Mouse (Mus musculus) CH12.LX (cell line): ENCODE data around the gene Gm20388. TPM values are rescaled to one million over a fixed set of nuclear protein-coding genes. Genes with fewer than 3 reads are reported as not detected.

ENCODE experiments used
- DNase-seq: peaks from one replicate; pipeline ENCODE4 v3.0.0-alpha.2; 2013; ENCODE audit errors: extremely low read depth
- H3K27ac ChIP-seq: 2 replicates; pipeline ENCODE4 v1.5.1; 2012; ENCODE audit warnings: low read depth, mild to moderate bottlenecking, control low read depth, moderate library complexity; ENCODE audit not compliant: insufficient read depth
- H3K27me3 ChIP-seq: replicated peaks from 2 replicates; pipeline ENCODE3; 2012; ENCODE audit warnings: inconsistent platforms
- H3K36me3 ChIP-seq, 2 experiments: replicated peaks in 1 of 2; 2 replicates each; pipeline versions ENCODE3 to v1.6.1; 2012; ENCODE audit warnings: inconsistent platforms in 1 of 2, low read length in 1 of 2, mild to moderate bottlenecking in 1 of 2, mixed read lengths in 1 of 2, moderate library complexity in 1 of 2; ENCODE audit not compliant: control insufficient read depth in 1 of 2, insufficient read depth in 1 of 2
- H3K4me1 ChIP-seq, 2 experiments: 2 replicates each; pipeline ENCODE4 v1.6.1; 2012; ENCODE audit warnings: inconsistent platforms in 1 of 2, moderate library complexity in 1 of 2; ENCODE audit not compliant: insufficient read depth in 2 of 2, control insufficient read depth in 1 of 2
- H3K4me2 ChIP-seq: 2 replicates; pipeline ENCODE4 v1.6.1; 2012; ENCODE audit warnings: low read depth, mild to moderate bottlenecking, control low read depth; ENCODE audit not compliant: poor library complexity, insufficient read depth, severe bottlenecking
- H3K4me3 ChIP-seq, 3 experiments: fragments of 150-350 bp in 1 of 3; sonication (generic) in 1 of 3; replicated peaks in 1 of 3; 2 replicates each; pipeline versions ENCODE3 to v1.5.1; 2011 to 2012; ENCODE audit warnings: low read depth in 2 of 3, low read length in 2 of 3, mild to moderate bottlenecking in 2 of 3, moderate library complexity in 2 of 3, control low read depth in 1 of 3, improper control_type of control experiment in 1 of 3, inconsistent platforms in 1 of 3, mixed read lengths in 1 of 3; ENCODE audit not compliant: poor library complexity in 1 of 3
- H3K79me2 ChIP-seq: replicated peaks from 2 replicates; pipeline ENCODE4 v1.6.1; 2012; ENCODE audit warnings: mild to moderate bottlenecking, moderate library complexity; ENCODE audit not compliant: control insufficient read depth, poor library complexity, insufficient read depth, severe bottlenecking; ENCODE audit errors: extremely low read depth
- H3K9ac ChIP-seq: 2 replicates; pipeline ENCODE4 v1.6.1; 2012; ENCODE audit warnings: low read depth, mild to moderate bottlenecking, control low read depth, moderate library complexity; ENCODE audit not compliant: insufficient read depth
- H3K9me3 ChIP-seq: replicated peaks from 2 replicates; pipeline ENCODE3; 2012; ENCODE audit warnings: low read length, inconsistent platforms, mixed read lengths
- BHLHE40 ChIP-seq: IDR thresholded peaks from 2 replicates; pipeline ENCODE4 v1.6.1; 2011; ENCODE audit warnings: mild to moderate bottlenecking, low read depth, low read length, improper control_type of control experiment
- CHD1 ChIP-seq: IDR thresholded peaks from 2 replicates; pipeline ENCODE4 v1.6.1; 2012; ENCODE audit warnings: low read depth, low read length, improper control_type of control experiment, inconsistent platforms
- ELF1 ChIP-seq: IDR thresholded peaks from 2 replicates; pipeline ENCODE4 v1.6.1; 2014; ENCODE audit warnings: low read depth, mild to moderate bottlenecking, inconsistent platforms, low read length, improper control_type of control experiment
- GABPA ChIP-seq: IDR thresholded peaks from 2 replicates; pipeline ENCODE4 v1.6.1; 2012; ENCODE audit warnings: low read depth, low read length, improper control_type of control experiment, inconsistent platforms; ENCODE audit not compliant: insufficient replicate concordance
- HCFC1 ChIP-seq: IDR thresholded peaks from 2 replicates; pipeline ENCODE4 v1.6.1; 2012; ENCODE audit warnings: low read depth, mild to moderate bottlenecking, inconsistent platforms, low read length, improper control_type of control experiment
- JUND ChIP-seq: conservative IDR thresholded peaks from 2 replicates; pipeline ENCODE4 v1.6.1; 2011; ENCODE audit warnings: low read depth, low read length, improper control_type of control experiment
- MAX ChIP-seq: IDR thresholded peaks from 2 replicates; pipeline ENCODE4 v1.6.1; 2011; ENCODE audit warnings: low read length, improper control_type of control experiment
- MAZ ChIP-seq: IDR thresholded peaks from 2 replicates; pipeline ENCODE4 v1.6.1; 2012; ENCODE audit warnings: low read depth, mild to moderate bottlenecking, inconsistent platforms, low read length, improper control_type of control experiment, moderate library complexity
- MYC ChIP-seq: IDR thresholded peaks from 2 replicates; pipeline ENCODE4 v1.6.1; 2011; ENCODE audit warnings: low read depth, mild to moderate bottlenecking, improper control_type of control experiment, low read length
- PAX5 ChIP-seq: IDR thresholded peaks from 2 replicates; pipeline ENCODE4 v1.6.1; 2012; ENCODE audit warnings: low read length, inconsistent platforms, mixed read lengths
- POLR2A ChIP-seq: IDR thresholded peaks from 2 replicates; pipeline ENCODE4 v1.6.1; 2011; ENCODE audit warnings: low read depth, mild to moderate bottlenecking, improper control_type of control experiment, low read length
- RAD21 ChIP-seq: IDR thresholded peaks from 2 replicates; pipeline ENCODE4 v1.6.1; 2011; ENCODE audit warnings: low read depth, mild to moderate bottlenecking, low read length, improper control_type of control experiment, moderate library complexity
- RCOR1 ChIP-seq: conservative IDR thresholded peaks from 2 replicates; pipeline ENCODE4 v1.6.1; 2012; ENCODE audit warnings: low read depth, mild to moderate bottlenecking, inconsistent platforms, low read length, improper control_type of control experiment
- SIN3A ChIP-seq: IDR thresholded peaks from 2 replicates; pipeline ENCODE4 v1.6.1; 2012; ENCODE audit warnings: low read length, improper control_type of control experiment, inconsistent platforms
- SMC3 ChIP-seq: IDR thresholded peaks from 2 replicates; pipeline ENCODE4 v1.6.1; 2011; ENCODE audit warnings: low read depth, low read length, improper control_type of control experiment
- USF2 ChIP-seq: conservative IDR thresholded peaks from 2 replicates; pipeline ENCODE4 v1.6.1; 2011; ENCODE audit warnings: low read depth, low read length, improper control_type of control experiment
- ZC3H11A ChIP-seq: IDR thresholded peaks from 2 replicates; pipeline ENCODE4 v1.6.1; 2012; ENCODE audit warnings: low read depth, mild to moderate bottlenecking, inconsistent platforms, low read length, improper control_type of control experiment
- ZMIZ1 ChIP-seq: IDR thresholded peaks from 2 replicates; pipeline ENCODE4 v1.6.1; 2012; ENCODE audit warnings: low read depth, mild to moderate bottlenecking, inconsistent platforms, low read length, improper control_type of control experiment
- dilution Hi-C: fragments of 300-500 bp; cut with MboI; formaldehyde crosslinking; loops from 2 replicates; pipeline ENCODE4 v1.14.3; 2020; ENCODE audit warnings: low sequenced_read_pairs; ENCODE audit not compliant: extremely low pct_unique_long_range_greater_than_20kb, extremely low pct_ligation_motif_present
- in situ Hi-C: fragments of 300-500 bp; cut with MboI; formaldehyde crosslinking; loops from 3 replicates; pipeline ENCODE4 v1.14.3; 2019; ENCODE audit warnings: low sequenced_read_pairs, low pct_ligation_motif_present, low pct_unique_long_range_greater_than_20kb, mixed read lengths
- polyA plus RNA-seq: library from polyadenylated mRNA; unstranded; fragments of >175 nt; gene quantifications from 2 replicates; pipeline ENCODE4 v1.2.1, GENCODE M21; 2012; ENCODE audit warnings: low read depth; ENCODE audit not compliant: insufficient read length
- total RNA-seq, 2 experiments: library from RNA; depleted of rRNA; stranded (reverse); fragments of 300-350 nt in 1 of 2; fragments of >200 nt in 1 of 2; gene quantifications; 2 replicates each; pipeline ENCODE4 v1.2.3; 2012 to 2014

Gm20388 gene
- total and polyA plus RNA-seq, 3 experiments: 14.8 to 26.3 (median 22.2) TPM

DNA sequence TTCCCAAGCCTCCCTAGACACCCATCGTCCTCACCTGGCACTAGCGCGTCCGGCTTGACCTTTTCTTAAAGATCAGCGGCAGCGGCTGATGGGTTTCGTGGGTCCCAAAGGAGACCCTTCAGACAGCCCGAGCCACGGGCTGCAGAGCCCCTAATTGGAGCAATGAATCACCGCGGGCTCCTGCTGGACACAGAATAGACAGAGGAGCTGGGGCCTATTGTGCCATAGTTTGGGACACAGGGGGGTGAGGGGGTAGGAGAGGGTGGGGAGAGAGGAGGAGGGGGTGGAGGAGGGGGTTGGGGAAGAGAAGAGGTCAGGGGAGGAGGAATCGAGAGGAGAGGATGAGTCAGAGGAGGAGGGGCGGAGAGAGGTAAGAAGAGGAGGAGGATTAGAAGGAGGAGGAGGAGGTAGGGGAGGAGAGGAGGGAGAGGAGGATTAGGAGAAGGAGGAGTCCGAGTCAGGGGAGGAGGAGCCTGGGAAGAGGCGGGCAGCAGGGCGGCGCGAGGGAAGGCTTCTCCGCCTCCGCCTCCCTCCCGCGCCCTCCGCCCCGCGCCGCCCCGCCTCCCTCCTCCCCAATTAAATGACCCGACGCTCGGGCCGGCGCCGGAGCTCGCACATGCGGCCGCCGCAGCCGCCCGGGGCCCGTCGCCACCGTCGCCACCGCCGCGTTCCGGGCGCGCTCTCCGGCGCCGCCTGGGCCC lies 317.4 kb downstream of the Gm20388 start, which contains the start of gene Gse1:
TSS of gene Gse1 (plus strand) at position 566 of the 701 bp plus-strand sequence.
- Histone ChIP-seq H3K9ac (peak within 1 kb of the TSS; percentile 32), H3K4me1 (peaks cover 48 to 77% of the 10 kb centered on the region in 2 experiments), H3K79me2 (no peaks in the 10 kb centered on the region), H3K4me2 (peak within 1 kb of the TSS; percentile 76), H3K36me3 (peaks cover 0 to 2% of the 10 kb centered on the region in 2 experiments), H3K27me3 (no peaks in the 10 kb centered on the region), H3K27ac (peak within 1 kb of the TSS; percentile 8; the same call in 1 of the 2 replicates), H3K9me3 (peaks cover 11% of the 10 kb centered on the region), H3K4me3 (peak within 1 kb of the TSS; percentile 30 to 80 (median 52))
- in situ Hi-C loops (no loop called here), dilution Hi-C loops (no loop called here)
- peak; percentile 68 for DNase-seq
- no peak for TF ChIP-seq GABPA
- TF ChIP-seq ELF1: no peak
- TF ChIP-seq MAZ: peak; percentile 77; the same call in 1 of the 2 replicates
- no peak for TF ChIP-seq MYC
- TF ChIP-seq POLR2A: peak; percentile 41; the same call in 1 of the 2 replicates
- no peak for TF ChIP-seq BHLHE40
- TF ChIP-seq SIN3A: 0 out of 2 replicates have a peak, but pooled peaks have one; percentile 22
- no peak for TF ChIP-seq JUND
- TF ChIP-seq, all 38 proteins: peak for 3

- Histone ChIP-seq H3K9me3 (peaks cover 11% of the 10 kb centered on the region), H3K4me3 (peak overlapping the region in 2 of 3 experiments; percentile 52 to 80), H3K27me3 (no peaks in the 10 kb centered on the region), H3K4me2 (peak overlapping the region; percentile 76), H3K79me2 (no peaks in the 10 kb centered on the region), H3K36me3 (peaks cover 0 to 2% of the 10 kb centered on the region in 2 experiments), H3K27ac (no peak overlapping the region), H3K4me1 (peaks cover 48 to 74% of the 10 kb centered on the region in 2 experiments), H3K9ac (peak overlapping the region; percentile 32)
- dilution Hi-C loops: no loop called here
- in situ Hi-C loops: no loop called here
- DNase-seq: no peak
- TF ChIP-seq BHLHE40 (no peak), HCFC1 (no peak), JUND (no peak), RAD21 (no peak), MAX (no peak), CHD1 (no peak), USF2 (no peak), SMC3 (no peak), ELF1 (no peak), PAX5 (no peak), ZMIZ1 (no peak), ZC3H11A (no peak), RCOR1 (no peak)
Observed at GRCm38 (mm10) chr8:120228781-120229573, 318.3 kb downstream of the Gm20388 start.
